ENCODE assay signal across 10 mouse cellular contexts in genomic region chr10:44448165-44448564, GRCm38 (mm10).
DNase-seq lines count a peak whose midpoint lies in the region; ATAC-seq and TF ChIP-seq lines count a peak whose summit lies in the region.
"Had no signal": no experiment of that assay in that cellular context is flagged by ENCODE, and none has a peak within 500 bp of the region (broad histone marks: within the 10 kb centered on the region; RNA-seq: fewer than 3 reads in every experiment).

No protein-coding gene starts in this region.

- H3K9me3 ChIP-seq in kidney, embryonic 15.5 days (replicated peaks): no peaks in the 10 kb centered on the region
- H3K9me3 ChIP-seq in kidney, embryonic 14.5 days (ENCODE audit: control insufficient read depth, low read length): no peaks in the 10 kb centered on the region
- H3K9me3 ChIP-seq in lung, postnatal 0 days (ENCODE audit: low read length): no peaks in the 10 kb centered on the region
- H3K9me3 ChIP-seq in forebrain, postnatal 0 days (ENCODE audit: low read length): no peaks in the 10 kb centered on the region

- H3K36me3 ChIP-seq in kidney, embryonic 15.5 days: no peaks in the 10 kb centered on the region
- H3K36me3 ChIP-seq in kidney, embryonic 14.5 days (ENCODE audit: control insufficient read depth, insufficient read depth, low read length): no peaks in the 10 kb centered on the region
- no peaks in the 10 kb centered on the region for H3K36me3 ChIP-seq in lung, postnatal 0 days (ENCODE audit: insufficient read depth, low read length)
- no peaks in the 10 kb centered on the region for H3K36me3 ChIP-seq in forebrain, postnatal 0 days (ENCODE audit: insufficient read depth)

- H3K27me3 ChIP-seq in kidney, embryonic 15.5 days: no peaks in the 10 kb centered on the region
- no peaks in the 10 kb centered on the region for H3K27me3 ChIP-seq in kidney, embryonic 14.5 days (ENCODE audit: control insufficient read depth, insufficient read depth, low read length)
- H3K27me3 ChIP-seq in lung, postnatal 0 days (replicated peaks; ENCODE audit: insufficient read depth, low read length): no peaks in the 10 kb centered on the region
- H3K27me3 ChIP-seq in forebrain, postnatal 0 days (ENCODE audit: insufficient read depth, low read length): no peaks in the 10 kb centered on the region
- H3K27me3 ChIP-seq: Patski had no signal

- H3K4me3 ChIP-seq in kidney, embryonic 15.5 days (replicated peaks): no peak overlapping the region
- no peak overlapping the region; the same call in 1 of the 2 replicates for H3K4me3 ChIP-seq in kidney, embryonic 14.5 days (ENCODE audit: low read length)
- no peak overlapping the region for H3K4me3 ChIP-seq in lung, postnatal 0 days (ENCODE audit: low read depth, low read length)
- H3K4me3 ChIP-seq in forebrain, postnatal 0 days (ENCODE audit: low read depth, low read length): no peak overlapping the region
- H3K4me3 ChIP-seq: erythroblast, embryonic 14.5 days had no signal

- 0 out of 2 replicates have a peak, but pooled peaks cover 7% of the 10 kb centered on the region for H3K4me1 ChIP-seq in kidney, embryonic 15.5 days
- no peaks in the 10 kb centered on the region for H3K4me1 ChIP-seq in kidney, embryonic 14.5 days (ENCODE audit: control insufficient read depth, insufficient read depth, low read length)
- H3K4me1 ChIP-seq in lung, postnatal 0 days (ENCODE audit: insufficient read depth, low read depth, low read length): peaks cover 4% of the 10 kb centered on the region; the same call in 1 of the 2 replicates
- H3K4me1 ChIP-seq in forebrain, postnatal 0 days (ENCODE audit: insufficient read depth): no peaks in the 10 kb centered on the region

- H3K9ac ChIP-seq in kidney, embryonic 15.5 days: no peak overlapping the region
- no peak overlapping the region; the same call in 1 of the 2 replicates for H3K9ac ChIP-seq in kidney, embryonic 14.5 days (ENCODE audit: low read depth, low read length)
- no peak overlapping the region for H3K9ac ChIP-seq in lung, postnatal 0 days (replicated peaks; ENCODE audit: low read depth)
- H3K9ac ChIP-seq in forebrain, postnatal 0 days: no peak overlapping the region

- H3K27ac ChIP-seq in kidney, embryonic 15.5 days: no peak overlapping the region
- H3K27ac ChIP-seq in kidney, embryonic 14.5 days (ENCODE audit: low read depth, low read length): no peak overlapping the region
- peak overlapping the region; percentile 57 for H3K27ac ChIP-seq in lung, postnatal 0 days (ENCODE audit: low read length)
- no peak overlapping the region for H3K27ac ChIP-seq in forebrain, postnatal 0 days (ENCODE audit: low read depth, low read length)

- no peak for ATAC-seq in kidney, embryonic 15.5 days (replicated peaks; ENCODE audit: low FRiP score)
- ATAC-seq in kidney, embryonic 14.5 days (ENCODE audit: low FRiP score, low TSS enrichment): no peak
- peak; percentile 63 to 74 for ATAC-seq in hematopoietic stem cell, adult 5-6 weeks (replicated peaks in 1 of 2; ENCODE audit: insufficient read depth in 1 of 2, low FRiP score in 2 of 2, low TSS enrichment in 1 of 2, low read depth in 1 of 2, poor library complexity in 2 of 2, severe bottlenecking in 2 of 2)
- ATAC-seq in lung, postnatal 0 days: peak; percentile 58
- no peak for ATAC-seq in forebrain, postnatal 0 days
- ATAC-seq: Patski had no signal

- no peak for TF ChIP-seq CTCF in lung, postnatal 0 days (IDR thresholded peaks at IDR 0.05)
- TF ChIP-seq CTCF in forebrain, postnatal 0 days (IDR thresholded peaks at IDR 0.05; ENCODE audit: low read depth): no peak

- TF ChIP-seq EP300 in lung, postnatal 0 days (IDR thresholded peaks at IDR 0.05): peak; percentile 57

- peak overlapping the region; percentile 34 for H3K4me2 ChIP-seq in kidney, embryonic 15.5 days
- no peak overlapping the region; the same call in 1 of the 2 replicates for H3K4me2 ChIP-seq in kidney, embryonic 14.5 days (replicated peaks; ENCODE audit: low read depth, low read length)
- peak overlapping the region; percentile 40 for H3K4me2 ChIP-seq in lung, postnatal 0 days (replicated peaks; ENCODE audit: low read depth, low read length)
- H3K4me2 ChIP-seq in forebrain, postnatal 0 days (ENCODE audit: low read depth): no peak overlapping the region

- 42% methylated on average over 12 of the region's 12 CpGs for WGBS in kidney, embryonic 15.5 days
- WGBS in kidney, embryonic 14.5 days: 37% methylated on average over 12 of the region's 12 CpGs
- 6% methylated on average over 12 of the region's 12 CpGs for WGBS in lung, postnatal 0 days
- WGBS in forebrain, postnatal 0 days: 54% methylated on average over 12 of the region's 12 CpGs

- DNase-seq in lung, postnatal 0 days (ENCODE audit: low spot score): peak; percentile 60
- DNase-seq in thymus, postnatal 0 days (ENCODE audit: low spot score): peak; percentile 91
- no peak for DNase-seq in urinary bladder, postnatal 10 days (ENCODE audit: low spot score)
- no peak for DNase-seq in forebrain, postnatal 0 days
- DNase-seq in ovary, adult 18-20 months (ENCODE audit: low spot score): no peak

Comparison
In these comparisons a context has a peak if more than half of its experiments do, and no peak if none do; other contexts are left out.
1. H3K4me2 ChIP-seq: peak in kidney, embryonic 15.5 days (single experiment) and lung, postnatal 0 days (single experiment); none in kidney, embryonic 14.5 days (single experiment) and forebrain, postnatal 0 days (single experiment).
2. ATAC-seq: peak in hematopoietic stem cell, adult 5-6 weeks (2 of 2) and lung, postnatal 0 days (single experiment); none in kidney, embryonic 15.5 days (single experiment), kidney, embryonic 14.5 days (single experiment) and forebrain, postnatal 0 days (single experiment).
3. DNase-seq: peak in lung, postnatal 0 days (single experiment) and thymus, postnatal 0 days (single experiment); none in urinary bladder, postnatal 10 days (single experiment), forebrain, postnatal 0 days (single experiment) and ovary, adult 18-20 months (single experiment).